ENCODE assay signal across 22 mouse cellular contexts in the genomic region with DNA sequence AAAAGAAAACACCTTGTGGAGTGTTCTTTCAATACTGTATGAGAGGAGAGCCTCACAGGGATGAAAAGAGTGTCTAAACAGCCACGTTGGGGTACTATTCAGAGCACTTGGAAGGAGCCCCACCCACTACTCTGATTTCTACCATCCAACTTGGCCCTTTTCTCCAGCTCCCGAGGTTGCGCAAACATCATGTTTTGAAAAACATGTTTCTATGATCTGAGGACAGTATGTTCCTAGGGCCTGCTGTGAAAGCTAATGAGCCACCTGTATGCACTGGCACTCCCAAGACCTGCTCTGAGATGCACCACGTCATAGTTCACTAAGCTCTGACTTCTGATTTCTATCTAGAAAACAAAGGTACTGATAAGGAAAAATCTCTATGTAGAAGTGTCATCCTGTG. TPM values are rescaled to one million over a fixed set of nuclear protein-coding genes. Genes with fewer than 3 reads are reported as not detected.
DNase-seq lines count a peak whose midpoint lies in the region; ATAC-seq lines count a peak whose summit lies in the region.
"Had no signal": no experiment of that assay in that cellular context is flagged by ENCODE, and none has a peak within 500 bp of the region (broad histone marks: within the 10 kb centered on the region; RNA-seq: fewer than 3 reads in every experiment).

No protein-coding gene starts in this region.

- H3K9me3 ChIP-seq in hindbrain, embryonic 12.5 days (replicated peaks) = no peaks in the 10 kb centered on the region
- H3K9me3 ChIP-seq: forebrain, embryonic 15.5 days; G1E; limb, embryonic 15.5 days had no signal

- H3K4me1 ChIP-seq in hindbrain, embryonic 12.5 days = no peaks in the 10 kb centered on the region
- H3K4me1 ChIP-seq: forebrain, embryonic 15.5 days; limb, embryonic 15.5 days had no signal

- no peak overlapping the region for H3K4me3 ChIP-seq in hindbrain, embryonic 12.5 days
- H3K4me3 ChIP-seq: forebrain, embryonic 15.5 days; limb, embryonic 15.5 days had no signal

- intact Hi-C loops in heart, postnatal 10 days (cut with DNase I) = no loop called here

- no peak overlapping the region for H3K9ac ChIP-seq in hindbrain, embryonic 12.5 days
- H3K9ac ChIP-seq: forebrain, embryonic 15.5 days; limb, embryonic 15.5 days; lung, embryonic 14.5 days had no signal

- no peaks in the 10 kb centered on the region for H3K36me3 ChIP-seq in hindbrain, embryonic 12.5 days
- H3K36me3 ChIP-seq: forebrain, embryonic 15.5 days; G1E; limb, embryonic 15.5 days had no signal

- no peak for ATAC-seq in hindbrain, embryonic 12.5 days (ENCODE audit: low FRiP score)
- ATAC-seq: forebrain, embryonic 15.5 days; hindbrain, postnatal 0 days; midbrain, embryonic 16.5 days had no signal

- DNase-seq in heart, adult 8-10 months (ENCODE audit: low spot score) = peak; percentile 59
- no peak for DNase-seq in heart, postnatal 10 days
- peak; percentile 18 for DNase-seq in urinary bladder, postnatal 14 days (ENCODE audit: low spot score)
- no peak for DNase-seq in urinary bladder, adult 2 months (ENCODE audit: low spot score)
- DNase-seq in lung, postnatal 10 days = peak; percentile 47
- DNase-seq in embryo, embryonic 9.5 days (ENCODE audit: extremely low spot score) = no peak
- DNase-seq: cerebellum, adult 11 months; cerebellum, postnatal 25 days; kidney, adult 2 months; kidney, postnatal 36 days; layer of hippocampus, adult 9-11 months; lung, embryonic 14.5 days; thymus, adult 18-20 months had no signal

- no peaks in the 10 kb centered on the region for H3K27me3 ChIP-seq in hindbrain, embryonic 12.5 days
- H3K27me3 ChIP-seq: forebrain, embryonic 15.5 days; limb, embryonic 15.5 days had no signal

- no peak overlapping the region for H3K27ac ChIP-seq in hindbrain, embryonic 12.5 days
- H3K27ac ChIP-seq: forebrain, embryonic 15.5 days; hindbrain, postnatal 0 days; limb, embryonic 15.5 days had no signal

- 85% methylated on average over 4 of the region's 4 CpGs for WGBS in hindbrain, embryonic 12.5 days

- no peak overlapping the region for H3K4me2 ChIP-seq in hindbrain, embryonic 12.5 days (replicated peaks)
- H3K4me2 ChIP-seq: forebrain, embryonic 15.5 days; limb, embryonic 15.5 days; lung, embryonic 14.5 days had no signal

RNA-seq across cellular contexts. Expression of a gene that starts 6.0 kb away (rescaled TPM):
- total RNA-seq in heart, adult 8-10 months (2022) = not detected
- not detected for total RNA-seq in heart, postnatal 10 days (2021)
- 0.03 TPM in 1 of 2 replicates, not detected in the other for polyA plus RNA-seq in urinary bladder, adult 2 months (2012; rRNA removed)
- not detected in 2 replicates for polyA plus RNA-seq in hindbrain, embryonic 12.5 days (2016; fragmentation: Nextera tagmentation; extraction: Ambion mirVana)
- total RNA-seq: adrenal gland, adult 18-20 months; hindbrain, postnatal 0 days; megakaryocyte-erythroid progenitor cell, adult 5-6 weeks had no signal
- polyA plus RNA-seq: forebrain, embryonic 15.5 days; G1E; heart, postnatal 0 days; hindbrain, postnatal 0 days; lung, embryonic 14.5 days; midbrain, embryonic 16.5 days had no signal

RNA-seq across cellular contexts. Expression of a gene that starts 36.0 kb away (rescaled TPM):
- total RNA-seq in heart, adult 8-10 months (2022) = 10 to 100 TPM; 38.6 to 45.7 (median 39.3) TPM
- total RNA-seq in heart, postnatal 10 days (2021) = 10 to 100 TPM; 45.7 to 55.4 TPM
- 64.8 and 65.9 TPM in 2 replicates for polyA plus RNA-seq in urinary bladder, adult 2 months (2012; rRNA removed)
- polyA plus RNA-seq in hindbrain, embryonic 12.5 days (2016; fragmentation: Nextera tagmentation; extraction: Ambion mirVana) = 27.5 and 30.9 TPM in 2 replicates

Comparison
In these comparisons a context has a peak if more than half of its experiments do, and no peak if none do; other contexts are left out.
1. DNase-seq: peak in heart, adult 8-10 months (single experiment), urinary bladder, postnatal 14 days (single experiment) and lung, postnatal 10 days (single experiment); none in heart, postnatal 10 days (0 of 2), urinary bladder, adult 2 months (single experiment) and embryo, embryonic 9.5 days (single experiment).